Mouse (Mus musculus): ENCODE results near the gene Asic2.

DNA sequence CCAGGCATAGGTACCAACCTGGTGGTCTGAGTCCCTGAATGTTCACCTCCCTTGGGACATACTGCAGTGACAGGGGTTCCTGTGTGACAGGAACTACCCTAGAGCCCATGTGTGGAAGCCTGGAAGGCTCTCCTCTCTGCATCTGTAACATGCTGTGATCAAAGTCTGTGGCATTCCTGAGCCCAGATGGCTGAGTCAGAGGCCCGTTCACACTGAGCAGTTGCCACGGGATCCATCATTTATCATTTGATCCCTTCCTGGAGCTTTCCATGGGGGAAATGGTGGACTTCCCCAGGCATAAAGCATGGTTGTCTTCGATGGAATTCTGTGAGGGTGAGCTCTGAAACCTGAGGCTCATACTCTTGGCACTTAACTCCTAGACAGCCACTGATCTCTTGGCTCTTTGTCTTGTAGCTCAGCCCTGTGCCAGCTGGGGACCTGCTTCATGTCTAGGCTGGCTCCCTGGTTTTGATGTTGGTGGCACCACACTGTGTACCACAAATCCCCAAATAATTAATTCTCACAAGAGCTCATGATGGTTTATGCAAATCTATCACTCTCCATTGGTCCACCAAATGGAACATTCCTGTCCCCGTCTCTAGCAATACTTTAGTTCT lies 1054.7 kb downstream of the Asic2 start:
- TF ChIP-seq CTCF (IDR thresholded peaks at IDR 0.05; ENCODE audit: low read depth): no peak
- TF ChIP-seq EP300 (IDR thresholded peaks at IDR 0.05; ENCODE audit: low read depth): no peak
